Mouse (Mus musculus) liver, adult 2 months (tissue): Measurements from ENCODE around the gene Htr1b.

Experiments used
- CTCF ChIP-seq: fragments of 200-500 bp; IDR thresholded peaks from 2 replicates; pipeline ENCODE4 v1.5.1; 2011; ENCODE audit warnings: low read depth, low read length, control low read depth
- POLR2A ChIP-seq: fragments of 200-500 bp; IDR thresholded peaks from 2 replicates; pipeline ENCODE4 v1.6.1; 2011; ENCODE audit warnings: low read length, control low read depth; ENCODE audit not compliant: insufficient read depth; ENCODE audit errors: extremely low read depth

GRCm38 (mm10) chr9:81622873-81623272 is 10.8 kb downstream of the Htr1b start:
- no peak for TF ChIP-seq POLR2A
- TF ChIP-seq CTCF = no peak
